Comparison of ENCODE assay signal across 8 mouse cellular contexts in the genomic region with DNA sequence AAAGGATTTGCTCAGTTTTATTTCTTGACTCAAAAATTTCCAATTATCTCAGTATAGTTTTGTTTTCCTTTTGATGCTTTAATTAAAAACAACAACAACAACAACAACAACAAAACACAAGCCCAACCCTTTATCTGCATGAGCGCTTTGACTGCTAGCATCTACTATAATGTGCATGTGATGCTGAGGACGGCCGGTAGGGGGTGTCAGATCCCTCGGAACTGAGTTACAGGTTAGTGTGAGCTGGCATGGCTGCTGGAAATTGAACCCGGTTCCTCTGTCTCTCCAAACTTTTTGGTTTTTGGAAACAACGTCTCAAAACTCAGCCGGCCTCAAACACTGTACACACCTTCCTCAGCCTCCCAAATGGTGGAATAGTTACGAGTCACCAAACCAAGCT. TPM values are rescaled to one million over a fixed set of nuclear protein-coding genes. Genes with fewer than 3 reads are reported as not detected.
DNase-seq lines count a peak whose midpoint lies in the region; ATAC-seq and TF ChIP-seq lines count a peak whose summit lies in the region.

No protein-coding gene starts in this region.

- intact Hi-C loops in gastrocnemius, postnatal 36 days (cut with DNase I): no loop called here

- no peak overlapping the region for H3K27ac ChIP-seq in hindbrain, embryonic 11.5 days (ENCODE audit: low read depth, low read length)
- H3K27ac ChIP-seq in hindbrain, embryonic 16.5 days (ENCODE audit: low read depth, low read length): no peak overlapping the region
- no peak overlapping the region for H3K27ac ChIP-seq in ES-E14 (ENCODE audit: insufficient read depth, low read depth, low read length, poor library complexity, severe bottlenecking)

- H3K27me3 ChIP-seq in hindbrain, embryonic 11.5 days (ENCODE audit: control insufficient read depth, insufficient read depth, low read length): no peaks in the 10 kb centered on the region
- H3K27me3 ChIP-seq in hindbrain, embryonic 16.5 days (replicated peaks; ENCODE audit: control insufficient read depth, insufficient read depth, low read length): no peaks in the 10 kb centered on the region

- DNase-seq in hindbrain, embryonic 11.5 days (ENCODE audit: low spot score): peak; percentile 37
- DNase-seq in 3T3-L1 (ENCODE audit: low read depth, low spot score) (peak; percentile 20), ES-E14 (ENCODE audit: low read depth, low spot score) (peak; percentile 45)
- peak; percentile 8 for DNase-seq in kidney, postnatal 14 days
- peak; percentile 54 for DNase-seq in testis, postnatal 10 days (ENCODE audit: low spot score)
- DNase-seq in gastrocnemius, postnatal 36 days: no peak
- DNase-seq in ovary, postnatal 14 days (ENCODE audit: low spot score): no peak

- no peaks in the 10 kb centered on the region for H3K36me3 ChIP-seq in hindbrain, embryonic 11.5 days (ENCODE audit: control insufficient read depth, insufficient read depth, low read length)
- no peaks in the 10 kb centered on the region for H3K36me3 ChIP-seq in hindbrain, embryonic 16.5 days (ENCODE audit: control insufficient read depth, insufficient read depth, low read length)
- H3K36me3 ChIP-seq in ES-E14 (ENCODE audit: control insufficient read depth, insufficient read depth, low read length, poor library complexity, severe bottlenecking): no peaks in the 10 kb centered on the region

- H3K9ac ChIP-seq in hindbrain, embryonic 11.5 days (ENCODE audit: low read depth, low read length): no peak overlapping the region
- no peak overlapping the region for H3K9ac ChIP-seq in hindbrain, embryonic 16.5 days (ENCODE audit: low read depth, low read length)
- no peak overlapping the region for H3K9ac ChIP-seq in ES-E14 (ENCODE audit: insufficient read depth, low read depth, low read length, poor library complexity, severe bottlenecking)

- ATAC-seq in hindbrain, embryonic 11.5 days (ENCODE audit: low FRiP score): no peak
- no peak for ATAC-seq in hindbrain, embryonic 16.5 days

- H3K4me1 ChIP-seq in hindbrain, embryonic 11.5 days (replicated peaks; ENCODE audit: control insufficient read depth, insufficient read depth, low read length): no peaks in the 10 kb centered on the region
- H3K4me1 ChIP-seq in hindbrain, embryonic 16.5 days (ENCODE audit: control insufficient read depth, insufficient read depth, low read depth, low read length): no peaks in the 10 kb centered on the region
- no peaks in the 10 kb centered on the region for H3K4me1 ChIP-seq in ES-E14 (ENCODE audit: control insufficient read depth in 2 of 2, insufficient read depth in 2 of 2, low read length in 2 of 2, poor library complexity in 1 of 2)

- in situ Hi-C loops in ES-E14 (cut with MboI; ENCODE audit: low sequenced_read_pairs in 2 of 2, unreplicated experiment in 2 of 2): no loop called here

- no peaks in the 10 kb centered on the region for H3K9me3 ChIP-seq in hindbrain, embryonic 11.5 days (ENCODE audit: control insufficient read depth, low read length)
- no peaks in the 10 kb centered on the region for H3K9me3 ChIP-seq in hindbrain, embryonic 16.5 days (ENCODE audit: control insufficient read depth, low read length)
- H3K9me3 ChIP-seq in ES-E14 (ENCODE audit: control insufficient read depth, insufficient read depth, low read depth, low read length): no peaks in the 10 kb centered on the region

- no peak overlapping the region for H3K4me3 ChIP-seq in hindbrain, embryonic 11.5 days (ENCODE audit: low read depth, low read length)
- no peak overlapping the region for H3K4me3 ChIP-seq in hindbrain, embryonic 16.5 days (ENCODE audit: low read length)
- H3K4me3 ChIP-seq in ES-E14 (ENCODE audit: insufficient read depth in 1 of 2, low read depth in 1 of 2, low read length in 2 of 2, poor library complexity in 1 of 2, severe bottlenecking in 1 of 2): no peak overlapping the region

- H3K4me2 ChIP-seq in hindbrain, embryonic 11.5 days (replicated peaks; ENCODE audit: low read depth, low read length): no peak overlapping the region
- no peak overlapping the region for H3K4me2 ChIP-seq in hindbrain, embryonic 16.5 days (ENCODE audit: low read length)

- WGBS in hindbrain, embryonic 11.5 days: 72% methylated on average over 8 of the region's 8 CpGs
- 78% methylated on average over 8 of the region's 8 CpGs for WGBS in hindbrain, embryonic 16.5 days

TF ChIP-seq in ES-E14, 5 proteins besides CTCF, POLR2A, EP300 and RAD21:
- TF ChIP-seq ZC3H11A (IDR thresholded peaks at IDR 0.05; ENCODE audit: borderline replicate concordance, low read depth, low read length): peak; percentile 68; the same call in 1 of the 2 replicates
- TF ChIP-seq HCFC1 (IDR thresholded peaks at IDR 0.05; ENCODE audit: borderline replicate concordance, insufficient read depth, low read length): no peak

RNA-seq across cellular contexts. Expression of gene Col25a1, which starts 27.8 kb away (rescaled TPM):
- 4.6 and 5.3 TPM in 2 replicates for polyA plus RNA-seq in hindbrain, embryonic 11.5 days (2014; fragmentation: Nextera tagmentation; extraction: Ambion mirVana)
- 4.8 and 5.0 TPM in 2 replicates for polyA plus RNA-seq in hindbrain, embryonic 16.5 days (2015; fragmentation: Nextera tagmentation; extraction: Ambion mirVana)
- total RNA-seq in ES-E14 (2012; rRNA removed): 0.45 and 0.48 TPM in 2 replicates
- total RNA-seq in gastrocnemius, postnatal 36 days (2021): under 1 TPM; 0.22 to 0.28 TPM

RNA-seq across cellular contexts. Expression of gene Sec24b, which starts 42.1 kb away (rescaled TPM):
- 29.9 and 30.0 TPM in 2 replicates for polyA plus RNA-seq in hindbrain, embryonic 11.5 days (2014; fragmentation: Nextera tagmentation; extraction: Ambion mirVana)
- 29.6 and 38.0 TPM in 2 replicates for polyA plus RNA-seq in hindbrain, embryonic 16.5 days (2015; fragmentation: Nextera tagmentation; extraction: Ambion mirVana)
- 39.6 and 43.8 TPM in 2 replicates for total RNA-seq in ES-E14 (2012; rRNA removed)
- total RNA-seq in gastrocnemius, postnatal 36 days (2021): 10 to 100 TPM; 23.6 to 24.0 TPM

Comparison
In these comparisons a context has a peak if more than half of its experiments do, and no peak if none do; other contexts are left out.
1. DNase-seq: peak in hindbrain, embryonic 11.5 days (single experiment), 3T3-L1 (single experiment), ES-E14 (single experiment), kidney, postnatal 14 days (single experiment) and testis, postnatal 10 days (single experiment); none in gastrocnemius, postnatal 36 days (0 of 2) and ovary, postnatal 14 days (single experiment).